Mouse (Mus musculus): ENCODE data around the gene Rtkn2. TPM values are rescaled to one million over a fixed set of nuclear protein-coding genes. Genes with fewer than 3 reads are reported as not detected.

Rtkn2 gene
- 5.2 and 10.2 TPM in 2 replicates for total RNA-seq (2017)

GRCm38 (mm10) chr10:67979401-67980157 is at the start of gene Rtkn2:
TSS of gene Rtkn2 (plus strand) at chr10:67979570.
- ATAC-seq (replicated peaks in 1 of 2; ENCODE audit: insufficient read depth in 1 of 2, low FRiP score in 2 of 2, low TSS enrichment in 1 of 2, low read depth in 1 of 2, poor library complexity in 2 of 2, severe bottlenecking in 2 of 2), result peak; percentile 89 to 96

- no peak for ATAC-seq (replicated peaks in 1 of 2; ENCODE audit: insufficient read depth in 1 of 2, low FRiP score in 2 of 2, low TSS enrichment in 1 of 2, low read depth in 1 of 2, poor library complexity in 2 of 2, severe bottlenecking in 2 of 2)
These were observed 48.0 kb upstream of the Rtkn2 start for GRCm38 (mm10) chr10:67931328-67931727.

GRCm38 (mm10) chr10:67932780-67933179 is 46.6 kb upstream of the Rtkn2 start:
- ATAC-seq (replicated peaks in 1 of 2; ENCODE audit: insufficient read depth in 1 of 2, low FRiP score in 2 of 2, low TSS enrichment in 1 of 2, low read depth in 1 of 2, poor library complexity in 2 of 2, severe bottlenecking in 2 of 2), result no peak

- ATAC-seq (replicated peaks in 1 of 2; ENCODE audit: insufficient read depth in 1 of 2, low FRiP score in 2 of 2, low TSS enrichment in 1 of 2, low read depth in 1 of 2, poor library complexity in 2 of 2, severe bottlenecking in 2 of 2), result no peak
These were observed 42.4 kb upstream of the Rtkn2 start for GRCm38 (mm10) chr10:67936944-67937343.

- ATAC-seq (replicated peaks in 1 of 2; ENCODE audit: insufficient read depth in 1 of 2, low FRiP score in 2 of 2, low TSS enrichment in 1 of 2, low read depth in 1 of 2, poor library complexity in 2 of 2, severe bottlenecking in 2 of 2), result no peak
These were observed 41.6 kb upstream of the Rtkn2 start for GRCm38 (mm10) chr10:67937775-67938174.

GRCm38 (mm10) chr10:67939546-67939945 is 39.8 kb upstream of the Rtkn2 start:
- ATAC-seq (replicated peaks in 1 of 2; ENCODE audit: insufficient read depth in 1 of 2, low FRiP score in 2 of 2, low TSS enrichment in 1 of 2, low read depth in 1 of 2, poor library complexity in 2 of 2, severe bottlenecking in 2 of 2), result no peak

- ATAC-seq (replicated peaks in 1 of 2; ENCODE audit: insufficient read depth in 1 of 2, low FRiP score in 2 of 2, low TSS enrichment in 1 of 2, low read depth in 1 of 2, poor library complexity in 2 of 2, severe bottlenecking in 2 of 2), result peak; percentile 82 to 84; a peak in 3 of 4 replicates
These were observed 35.9 kb upstream of the Rtkn2 start for GRCm38 (mm10) chr10:67943513-67943912.

- ATAC-seq (replicated peaks in 1 of 2; ENCODE audit: insufficient read depth in 1 of 2, low FRiP score in 2 of 2, low TSS enrichment in 1 of 2, low read depth in 1 of 2, poor library complexity in 2 of 2, severe bottlenecking in 2 of 2), result no peak; a peak in 1 of 4 replicates
These were observed 29.2 kb upstream of the Rtkn2 start for GRCm38 (mm10) chr10:67950059-67950748.

- no peak for ATAC-seq (replicated peaks in 1 of 2; ENCODE audit: insufficient read depth in 1 of 2, low FRiP score in 2 of 2, low TSS enrichment in 1 of 2, low read depth in 1 of 2, poor library complexity in 2 of 2, severe bottlenecking in 2 of 2)
These were observed 27.7 kb upstream of the Rtkn2 start for GRCm38 (mm10) chr10:67951690-67952089.

- ATAC-seq (replicated peaks in 1 of 2; ENCODE audit: insufficient read depth in 1 of 2, low FRiP score in 2 of 2, low TSS enrichment in 1 of 2, low read depth in 1 of 2, poor library complexity in 2 of 2, severe bottlenecking in 2 of 2), result no peak
These were observed 23.4 kb upstream of the Rtkn2 start for GRCm38 (mm10) chr10:67955982-67956381.

GRCm38 (mm10) chr10:67959982-67960381 is 19.4 kb upstream of the Rtkn2 start:
- ATAC-seq (replicated peaks in 1 of 2; ENCODE audit: insufficient read depth in 1 of 2, low FRiP score in 2 of 2, low TSS enrichment in 1 of 2, low read depth in 1 of 2, poor library complexity in 2 of 2, severe bottlenecking in 2 of 2), result peak; percentile 42 to 91; a peak in 2 of 4 replicates

GRCm38 (mm10) chr10:67962496-67962895 is 16.9 kb upstream of the Rtkn2 start:
- ATAC-seq (replicated peaks in 1 of 2; ENCODE audit: insufficient read depth in 1 of 2, low FRiP score in 2 of 2, low TSS enrichment in 1 of 2, low read depth in 1 of 2, poor library complexity in 2 of 2, severe bottlenecking in 2 of 2), result no peak

- no peak for ATAC-seq (replicated peaks in 1 of 2; ENCODE audit: insufficient read depth in 1 of 2, low FRiP score in 2 of 2, low TSS enrichment in 1 of 2, low read depth in 1 of 2, poor library complexity in 2 of 2, severe bottlenecking in 2 of 2)
These were observed 15.3 kb upstream of the Rtkn2 start for GRCm38 (mm10) chr10:67964060-67964459.

GRCm38 (mm10) chr10:67965251-67965986 is 14.0 kb upstream of the Rtkn2 start:
- no peak for ATAC-seq (replicated peaks in 1 of 2; ENCODE audit: insufficient read depth in 1 of 2, low FRiP score in 2 of 2, low TSS enrichment in 1 of 2, low read depth in 1 of 2, poor library complexity in 2 of 2, severe bottlenecking in 2 of 2)

GRCm38 (mm10) chr10:67966102-67966501 is 13.3 kb upstream of the Rtkn2 start:
- peak; percentile 71 to 91 for ATAC-seq (replicated peaks in 1 of 2; ENCODE audit: insufficient read depth in 1 of 2, low FRiP score in 2 of 2, low TSS enrichment in 1 of 2, low read depth in 1 of 2, poor library complexity in 2 of 2, severe bottlenecking in 2 of 2)

- no peak for ATAC-seq (replicated peaks in 1 of 2; ENCODE audit: insufficient read depth in 1 of 2, low FRiP score in 2 of 2, low TSS enrichment in 1 of 2, low read depth in 1 of 2, poor library complexity in 2 of 2, severe bottlenecking in 2 of 2)
These were observed 12.4 kb upstream of the Rtkn2 start for GRCm38 (mm10) chr10:67966983-67967382.

GRCm38 (mm10) chr10:67971166-67971796 is 8.1 kb upstream of the Rtkn2 start:
- ATAC-seq (replicated peaks in 1 of 2; ENCODE audit: insufficient read depth in 1 of 2, low FRiP score in 2 of 2, low TSS enrichment in 1 of 2, low read depth in 1 of 2, poor library complexity in 2 of 2, severe bottlenecking in 2 of 2), result no peak

GRCm38 (mm10) chr10:67977271-67977670 is 2.1 kb upstream of the Rtkn2 start:
- no peak for ATAC-seq (replicated peaks in 1 of 2; ENCODE audit: insufficient read depth in 1 of 2, low FRiP score in 2 of 2, low TSS enrichment in 1 of 2, low read depth in 1 of 2, poor library complexity in 2 of 2, severe bottlenecking in 2 of 2)

Data from hematopoietic stem cell, adult 5-6 weeks (primary cell).